Mouse (Mus musculus) frontal cortex, postnatal 10 days (tissue): ENCODE data around the gene Tle4.
"Not testable (repeated sequence)": the region's sequence is repeated elsewhere in the genome, so short reads cannot be mapped to it uniquely, and the experiment has no call there.

ENCODE experiments used
- DNase-seq, 2 experiments: peaks; one replicate each; pipeline ENCODE4 v3.0.0; 2022; ENCODE audit warnings: low spot score in 2 of 2, mixed read lengths in 1 of 2

Gene Tle4

GRCm38 (mm10) chr19:14597917-14598689 lies at the start of gene Tle4:
Gene Tle4 (minus strand): TSS chr19:14598051.
- peak; percentile 100 for DNase-seq

GRCm38 (mm10) chr19:14645666-14646065 lies 47.8 kb upstream of the Tle4 start:
- no peak for DNase-seq

GRCm38 (mm10) chr19:14644756-14645155 lies 46.9 kb upstream of the Tle4 start:
- DNase-seq, result no peak

- not testable (repeated sequence) for DNase-seq
These were observed 45.2 kb upstream of the Tle4 start for GRCm38 (mm10) chr19:14643091-14643490.

GRCm38 (mm10) chr19:14642663-14643062 lies 44.8 kb upstream of the Tle4 start:
- no peak for DNase-seq

GRCm38 (mm10) chr19:14635213-14635928 lies 37.5 kb upstream of the Tle4 start:
- DNase-seq, result peak in 1 of 2 experiments; percentile 3

GRCm38 (mm10) chr19:14623355-14623754 lies 25.5 kb upstream of the Tle4 start:
- DNase-seq, result no peak

GRCm38 (mm10) chr19:14620534-14620933 lies 22.7 kb upstream of the Tle4 start:
- no peak for DNase-seq

- DNase-seq, result no peak
These were observed 22.0 kb upstream of the Tle4 start for GRCm38 (mm10) chr19:14619814-14620213.

GRCm38 (mm10) chr19:14614816-14615215 lies 17.0 kb upstream of the Tle4 start:
- no peak for DNase-seq

- DNase-seq, result no peak
These were observed 12.9 kb upstream of the Tle4 start for GRCm38 (mm10) chr19:14610542-14611317.

- DNase-seq, result no peak
These were observed 3.0 kb upstream of the Tle4 start for GRCm38 (mm10) chr19:14600841-14601240.

GRCm38 (mm10) chr19:14600354-14600753 lies 2.5 kb upstream of the Tle4 start:
- DNase-seq, result no peak

GRCm38 (mm10) chr19:14599851-14600251 lies 2.0 kb upstream of the Tle4 start:
- DNase-seq, result no peak

- no peak for DNase-seq
These were observed 938 bp upstream of the Tle4 start for GRCm38 (mm10) chr19:14598690-14599288.

- peak; percentile 43 to 44 for DNase-seq
These were observed 622 bp downstream of the Tle4 start for GRCm38 (mm10) chr19:14596941-14597916.

GRCm38 (mm10) chr19:14596358-14596940 lies 1.4 kb downstream of the Tle4 start:
- DNase-seq, result no peak

- DNase-seq, result peak in 1 of 2 experiments; percentile 17
These were observed 2.4 kb downstream of the Tle4 start for GRCm38 (mm10) chr19:14595390-14595997.

GRCm38 (mm10) chr19:14594537-14594936 lies 3.3 kb downstream of the Tle4 start:
- DNase-seq, result no peak
